In the genomic region with DNA sequence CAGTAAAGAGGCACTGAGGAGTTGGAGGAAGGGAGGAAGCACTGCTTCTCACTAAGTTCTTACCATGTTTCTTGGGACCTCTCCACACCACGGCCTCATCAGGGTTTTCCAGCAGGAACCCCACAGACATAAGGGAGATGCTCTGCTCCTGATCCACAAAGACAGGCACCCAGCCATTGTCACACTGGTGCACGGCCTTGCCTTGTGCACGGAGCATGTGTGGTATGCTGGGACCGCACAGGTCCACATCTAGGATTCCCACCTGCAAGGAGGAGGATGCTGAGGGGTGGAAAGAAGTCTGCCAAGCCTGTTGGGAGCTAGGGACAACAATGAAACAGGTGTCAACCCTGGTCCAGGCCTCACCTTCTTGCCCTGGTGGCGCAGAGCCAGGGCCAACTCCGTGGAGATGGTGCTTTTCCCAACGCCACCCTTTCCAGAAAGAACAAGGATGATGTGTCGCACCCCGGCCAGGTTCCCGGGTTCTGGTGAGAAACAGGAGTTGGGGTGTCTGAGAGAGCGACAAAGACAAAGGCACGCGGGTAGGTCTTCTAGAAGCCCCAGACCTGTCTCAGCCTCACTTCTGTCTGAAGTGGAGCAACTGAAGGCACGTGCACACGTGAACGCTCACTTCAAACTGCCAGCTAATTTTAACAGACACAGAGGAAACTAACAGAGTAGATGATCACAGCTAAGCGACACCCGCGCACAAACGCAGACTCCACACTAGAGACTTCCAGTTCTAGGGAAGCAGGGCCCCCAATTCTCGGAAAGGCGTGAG, we compare ENCODE assay signal across 8 mouse cellular contexts. TPM values are rescaled to one million over a fixed set of nuclear protein-coding genes. Genes with fewer than 3 reads are reported as not detected.
DNase-seq lines count a peak whose midpoint lies in the region; ATAC-seq and TF ChIP-seq lines count a peak whose summit lies in the region.

No protein-coding gene starts in this region.

- WGBS in kidney, adult 2 months: 22% methylated on average over 22 of the region's 22 CpGs
- 25% methylated on average over 22 of the region's 22 CpGs for WGBS in hindbrain, embryonic 12.5 days
- 26% methylated on average over 22 of the region's 22 CpGs for WGBS in midbrain, embryonic 13.5 days

- H3K27me3 ChIP-seq in kidney, adult 2 months (replicated peaks; ENCODE audit: control insufficient read depth, insufficient read depth, low read length): no peaks in the 10 kb centered on the region
- no peaks in the 10 kb centered on the region for H3K27me3 ChIP-seq in hindbrain, embryonic 12.5 days
- H3K27me3 ChIP-seq in midbrain, embryonic 13.5 days: no peaks in the 10 kb centered on the region

- peak overlapping the region; percentile 92 for H3K4me2 ChIP-seq in hindbrain, embryonic 12.5 days (replicated peaks)
- peak overlapping the region; percentile 90 for H3K4me2 ChIP-seq in midbrain, embryonic 13.5 days (replicated peaks)

- no peak for TF ChIP-seq POLR2A in kidney, adult 2 months (IDR thresholded peaks at IDR 0.05; ENCODE audit: low read depth, low read length)

- ATAC-seq in hindbrain, embryonic 12.5 days (ENCODE audit: low FRiP score): no peak
- ATAC-seq in midbrain, embryonic 13.5 days: no peak
- ATAC-seq in CD4-positive, CD25-positive, alpha-beta regulatory T cell, adult 4 months: no peak

- no peak for TF ChIP-seq CTCF in kidney, adult 2 months (conservative IDR thresholded peaks at IDR 0.05; ENCODE audit: insufficient read depth, insufficient read length, low read depth, low read length)

- peaks cover 19% of the 10 kb centered on the region; the same call in 1 of the 2 replicates for H3K4me1 ChIP-seq in kidney, adult 2 months (ENCODE audit: control insufficient read depth, insufficient read depth, low read length)
- H3K4me1 ChIP-seq in brown adipose tissue, adult 24 weeks (ENCODE audit: control insufficient read depth, insufficient read depth, insufficient read length, low read length): peaks cover 11% of the 10 kb centered on the region
- H3K4me1 ChIP-seq in hindbrain, embryonic 12.5 days: peaks cover 23% of the 10 kb centered on the region
- peaks cover 32% of the 10 kb centered on the region for H3K4me1 ChIP-seq in midbrain, embryonic 13.5 days (replicated peaks)

- H3K27ac ChIP-seq in kidney, adult 2 months (ENCODE audit: insufficient read depth, low read depth, low read length): no peak overlapping the region
- H3K27ac ChIP-seq in brown adipose tissue, adult 24 weeks (replicated peaks; ENCODE audit: low read depth, low read length): no peak overlapping the region
- H3K27ac ChIP-seq in hindbrain, embryonic 12.5 days: no peak overlapping the region
- H3K27ac ChIP-seq in midbrain, embryonic 13.5 days: no peak overlapping the region

- no peak for DNase-seq in kidney, adult 2 months
- no peak for DNase-seq in kidney, postnatal 10 days
- DNase-seq in adrenal gland, postnatal 25 days: no peak
- no peak for DNase-seq in layer of hippocampus, adult 18-20 months (ENCODE audit: low spot score in 2 of 2)

- peak overlapping the region; percentile 74 for H3K4me3 ChIP-seq in kidney, adult 2 months (ENCODE audit: insufficient read depth, low read depth, low read length)
- H3K4me3 ChIP-seq in brown adipose tissue, adult 24 weeks (ENCODE audit: insufficient read depth, low read depth, low read length): peak overlapping the region; percentile 81
- H3K4me3 ChIP-seq in hindbrain, embryonic 12.5 days: peak overlapping the region; percentile 78
- peak overlapping the region; percentile 87 for H3K4me3 ChIP-seq in midbrain, embryonic 13.5 days (replicated peaks)

- H3K9ac ChIP-seq in hindbrain, embryonic 12.5 days: peak overlapping the region; percentile 57
- H3K9ac ChIP-seq in midbrain, embryonic 13.5 days (replicated peaks): peak overlapping the region; percentile 54

- H3K36me3 ChIP-seq in kidney, adult 2 months (ENCODE audit: control insufficient read depth, insufficient read depth, low read length): no peaks in the 10 kb centered on the region
- H3K36me3 ChIP-seq in hindbrain, embryonic 12.5 days: peaks cover 36% of the 10 kb centered on the region
- H3K36me3 ChIP-seq in midbrain, embryonic 13.5 days: peaks cover 42% of the 10 kb centered on the region

- no peaks in the 10 kb centered on the region for H3K9me3 ChIP-seq in hindbrain, embryonic 12.5 days (replicated peaks)
- H3K9me3 ChIP-seq in midbrain, embryonic 13.5 days: no peaks in the 10 kb centered on the region

RNA-seq across cellular contexts. Expression of a gene that starts 0.6 kb away (rescaled TPM):
- polyA plus RNA-seq in kidney, adult 2 months (2012; rRNA removed): 37.2 and 38.4 TPM in 2 replicates
- 28.7 and 40.4 TPM in 2 replicates for polyA plus RNA-seq in brown adipose tissue, adult 24 weeks (2012; ENCODE audit: insufficient read depth, insufficient read length, missing spikeins)
- polyA plus RNA-seq in hindbrain, embryonic 12.5 days (2016; fragmentation: Nextera tagmentation; extraction: Ambion mirVana): 62.3 and 63.5 TPM in 2 replicates
- polyA plus RNA-seq in midbrain, embryonic 13.5 days (2015; fragmentation: Nextera tagmentation; extraction: Ambion mirVana): 68.2 and 75.3 TPM in 2 replicates
- polyA plus RNA-seq in CD4-positive, CD25-positive, alpha-beta regulatory T cell, adult 4 months (2017; shearing (Covaris generic)): 100 to 1,000 TPM in 1 of 2 experiments, 10 to 100 TPM in 1; 76.6 to 104 TPM
- 55.1 and 55.9 TPM in 2 replicates for total RNA-seq in adrenal gland, postnatal 25 days (2021)
- 10 to 100 TPM; 32.3 to 33.5 TPM for total RNA-seq in layer of hippocampus, adult 18-20 months (2021)

RNA-seq across cellular contexts. Expression of a gene that starts 0.9 kb away (rescaled TPM):
- polyA plus RNA-seq in kidney, adult 2 months (2012; rRNA removed): 55.5 and 69.0 TPM in 2 replicates
- 25.6 and 29.9 TPM in 2 replicates for polyA plus RNA-seq in brown adipose tissue, adult 24 weeks (2012; ENCODE audit: insufficient read depth, insufficient read length, missing spikeins)
- polyA plus RNA-seq in hindbrain, embryonic 12.5 days (2016; fragmentation: Nextera tagmentation; extraction: Ambion mirVana): 51.5 and 54.8 TPM in 2 replicates
- polyA plus RNA-seq in midbrain, embryonic 13.5 days (2015; fragmentation: Nextera tagmentation; extraction: Ambion mirVana): 71.7 and 74.7 TPM in 2 replicates
- polyA plus RNA-seq in CD4-positive, CD25-positive, alpha-beta regulatory T cell, adult 4 months (2017; shearing (Covaris generic)): 10 to 100 TPM; 53.0 to 59.5 TPM
- total RNA-seq in adrenal gland, postnatal 25 days (2021): 29.2 and 30.9 TPM in 2 replicates
- 10 to 100 TPM; 47.5 to 48.3 TPM for total RNA-seq in layer of hippocampus, adult 18-20 months (2021)

RNA-seq across cellular contexts. Expression of a gene that starts 9.3 kb away (rescaled TPM):
- 32.2 and 40.7 TPM in 2 replicates for polyA plus RNA-seq in kidney, adult 2 months (2012; rRNA removed)
- 5.9 and 6.6 TPM in 2 replicates for polyA plus RNA-seq in brown adipose tissue, adult 24 weeks (2012; ENCODE audit: insufficient read depth, insufficient read length, missing spikeins)
- 39.3 and 45.5 TPM in 2 replicates for polyA plus RNA-seq in hindbrain, embryonic 12.5 days (2016; fragmentation: Nextera tagmentation; extraction: Ambion mirVana)
- polyA plus RNA-seq in midbrain, embryonic 13.5 days (2015; fragmentation: Nextera tagmentation; extraction: Ambion mirVana): 36.8 and 38.4 TPM in 2 replicates
- polyA plus RNA-seq in CD4-positive, CD25-positive, alpha-beta regulatory T cell, adult 4 months (2017; shearing (Covaris generic)): 10 to 100 TPM; 19.9 to 41.4 TPM
- 54.0 and 69.2 TPM in 2 replicates for total RNA-seq in adrenal gland, postnatal 25 days (2021)
- total RNA-seq in layer of hippocampus, adult 18-20 months (2021): 10 to 100 TPM; 52.0 to 53.1 TPM

RNA-seq across cellular contexts. Expression of a gene that starts 9.4 kb away (rescaled TPM):
- 162 and 199 TPM in 2 replicates for polyA plus RNA-seq in kidney, adult 2 months (2012; rRNA removed)
- 91.7 and 105 TPM in 2 replicates for polyA plus RNA-seq in brown adipose tissue, adult 24 weeks (2012; ENCODE audit: insufficient read depth, insufficient read length, missing spikeins)
- polyA plus RNA-seq in hindbrain, embryonic 12.5 days (2016; fragmentation: Nextera tagmentation; extraction: Ambion mirVana): 85.1 and 86.7 TPM in 2 replicates
- 73.0 and 82.3 TPM in 2 replicates for polyA plus RNA-seq in midbrain, embryonic 13.5 days (2015; fragmentation: Nextera tagmentation; extraction: Ambion mirVana)
- 10 to 100 TPM; 74.5 to 78.5 TPM for polyA plus RNA-seq in CD4-positive, CD25-positive, alpha-beta regulatory T cell, adult 4 months (2017; shearing (Covaris generic))
- total RNA-seq in adrenal gland, postnatal 25 days (2021): 147 and 189 TPM in 2 replicates
- 10 to 100 TPM; 75.4 to 78.6 TPM for total RNA-seq in layer of hippocampus, adult 18-20 months (2021)

RNA-seq across cellular contexts. Expression of a gene that starts 10.8 kb away (rescaled TPM):
- 112 and 115 TPM in 2 replicates for polyA plus RNA-seq in kidney, adult 2 months (2012; rRNA removed)
- 26.0 and 28.7 TPM in 2 replicates for polyA plus RNA-seq in brown adipose tissue, adult 24 weeks (2012; ENCODE audit: insufficient read depth, insufficient read length, missing spikeins)
- polyA plus RNA-seq in hindbrain, embryonic 12.5 days (2016; fragmentation: Nextera tagmentation; extraction: Ambion mirVana): 49.8 and 50.4 TPM in 2 replicates
- 74.1 and 76.8 TPM in 2 replicates for polyA plus RNA-seq in midbrain, embryonic 13.5 days (2015; fragmentation: Nextera tagmentation; extraction: Ambion mirVana)
- 10 to 100 TPM; 40.7 to 52.5 TPM for polyA plus RNA-seq in CD4-positive, CD25-positive, alpha-beta regulatory T cell, adult 4 months (2017; shearing (Covaris generic))
- total RNA-seq in adrenal gland, postnatal 25 days (2021): 85.2 and 112 TPM in 2 replicates
- total RNA-seq in layer of hippocampus, adult 18-20 months (2021): 10 to 100 TPM; 60.7 to 61.2 TPM
